24 mouse cellular contexts compared by ENCODE assay signal in genomic region chr5:64827151-64827550, GRCm38 (mm10).
"Had no signal": no experiment of that assay in that cellular context is flagged by ENCODE, and none has a peak within 500 bp of the region (broad histone marks: within the 10 kb centered on the region; RNA-seq: fewer than 3 reads in every experiment).

No protein-coding gene starts in this region.

- H3K4me2 ChIP-seq: liver, embryonic 15.5 days; lung, embryonic 15.5 days; midbrain, embryonic 12.5 days; midbrain, embryonic 15.5 days; neural tube, embryonic 13.5 days; neural tube, embryonic 15.5 days; stomach, embryonic 15.5 days had no signal

- H3K4me3 ChIP-seq: liver, embryonic 15.5 days; lung, embryonic 15.5 days; megakaryocyte, embryonic 14.5 days; midbrain, embryonic 12.5 days; midbrain, embryonic 15.5 days; myocyte; neural tube, embryonic 13.5 days; neural tube, embryonic 15.5 days; stomach, embryonic 15.5 days had no signal

- DNase-seq: liver, postnatal 0 days; lung, adult 2 months; lung, postnatal 14 days; lung, postnatal 36 days; retina, postnatal 1 day; right cerebral cortex, adult 18-20 months; right cerebral cortex, postnatal 25 days; right cerebral cortex, postnatal 4 days; spleen, adult 18-20 months; thymus, adult 2 months; thymus, postnatal 25 days; thymus, postnatal 4 days had no signal

- H3K9me3 ChIP-seq: liver, embryonic 15.5 days; lung, embryonic 15.5 days; megakaryocyte, embryonic 14.5 days; midbrain, embryonic 12.5 days; midbrain, embryonic 15.5 days; neural tube, embryonic 13.5 days; neural tube, embryonic 15.5 days; stomach, embryonic 15.5 days had no signal

- ATAC-seq: liver, postnatal 0 days; lung, postnatal 0 days; midbrain, embryonic 15.5 days had no signal

- H3K9ac ChIP-seq: liver, embryonic 15.5 days; liver, postnatal 0 days; lung, embryonic 15.5 days; midbrain, embryonic 12.5 days; midbrain, embryonic 15.5 days; neural tube, embryonic 13.5 days; neural tube, embryonic 15.5 days; stomach, embryonic 15.5 days had no signal

- H3K27me3 ChIP-seq: liver, embryonic 15.5 days; lung, embryonic 15.5 days; megakaryocyte, embryonic 14.5 days; midbrain, embryonic 12.5 days; midbrain, embryonic 15.5 days; neural tube, embryonic 13.5 days; neural tube, embryonic 15.5 days; stomach, embryonic 15.5 days had no signal

- H3K4me1 ChIP-seq: lung, embryonic 15.5 days; midbrain, embryonic 12.5 days; midbrain, embryonic 15.5 days; neural tube, embryonic 13.5 days; neural tube, embryonic 15.5 days; stomach, embryonic 15.5 days had no signal

- H3K27ac ChIP-seq: liver, embryonic 15.5 days; lung, embryonic 15.5 days; macrophage; midbrain, embryonic 12.5 days; midbrain, embryonic 15.5 days; neural tube, embryonic 13.5 days; neural tube, embryonic 15.5 days; stomach, embryonic 15.5 days; stomach, postnatal 0 days had no signal
